Mouse (Mus musculus) ES-Bruce4 (cell line): ENCODE data around the gene Setd6. TPM values are rescaled to one million over a fixed set of nuclear protein-coding genes. Genes with fewer than 3 reads are reported as not detected.
A peak's percentile ranks its signal among the peaks of the same experiment; 100 is the strongest.

ENCODE experiments used
- H3K27ac ChIP-seq: 2 replicates; pipeline ENCODE4 v1.5.1; 2012; ENCODE audit warnings: low read length, inconsistent platforms; ENCODE audit not compliant: insufficient read depth
- H3K27me3 ChIP-seq: 2 replicates; pipeline ENCODE4 v1.6.1; 2012; ENCODE audit warnings: mild to moderate bottlenecking, low read length, inconsistent platforms; ENCODE audit not compliant: control insufficient read depth, poor library complexity, insufficient read depth, severe bottlenecking
- H3K36me3 ChIP-seq: 2 replicates; pipeline ENCODE4 v1.6.1; 2012; ENCODE audit warnings: inconsistent platforms, mild to moderate bottlenecking, low read length, moderate library complexity; ENCODE audit not compliant: control insufficient read depth, poor library complexity, insufficient read depth, severe bottlenecking
- H3K4me1 ChIP-seq: one replicate; pipeline ENCODE4 v1.8.1; 2011; ENCODE audit warnings: low read length; ENCODE audit not compliant: control insufficient read depth, insufficient read depth
- H3K4me3 ChIP-seq: 2 replicates; pipeline ENCODE4 v1.5.1; 2011; ENCODE audit warnings: low read depth, mild to moderate bottlenecking, low read length
- H3K9ac ChIP-seq: 2 replicates; pipeline ENCODE4 v1.6.1; 2012; ENCODE audit warnings: low read depth, mild to moderate bottlenecking, inconsistent platforms; ENCODE audit not compliant: poor library complexity, severe bottlenecking
- H3K9me3 ChIP-seq: replicated peaks from 2 replicates; pipeline ENCODE4 v1.6.1; 2012; ENCODE audit warnings: mild to moderate bottlenecking, low read length, inconsistent platforms; ENCODE audit not compliant: control insufficient read depth, poor library complexity, insufficient read depth, severe bottlenecking
- CTCF ChIP-seq: IDR thresholded peaks from one replicate; pipeline ENCODE4 v1.8.1; 2011; ENCODE audit warnings: low read depth, low read length
- EP300 ChIP-seq: IDR thresholded peaks from 2 replicates; pipeline ENCODE4 v1.6.1; 2011; ENCODE audit warnings: low read depth, low read length; ENCODE audit not compliant: insufficient read depth
- POLR2A ChIP-seq: IDR thresholded peaks from one replicate; pipeline ENCODE4 v1.8.1; 2011; ENCODE audit warnings: low read length; ENCODE audit not compliant: insufficient read depth
- polyA plus RNA-seq: library from polyadenylated mRNA; stranded (reverse); fragments of >200 nt; gene quantifications from 2 replicates; pipeline ENCODE4 v1.2.4, GENCODE M21; 2011; ENCODE audit warnings: low read depth; ENCODE audit not compliant: missing spikeins, insufficient read depth, insufficient read length

Setd6 gene
- polyA plus RNA-seq: 68.0 and 70.4 TPM in 2 replicates

- H3K4me3 ChIP-seq: peak within 1 kb of the TSS; percentile 94
Observed at GRCm38 (mm10) chr8:95715676-95716531, at the start of gene Setd6. Gene Setd6 (plus strand): TSS chr8:95715881.

GRCm38 (mm10) chr8:95668163-95668958, 47.3 kb upstream of the Setd6 start:
- H3K4me1 ChIP-seq: no peaks in the 10 kb centered on the region
- no peaks in the 10 kb centered on the region for H3K36me3 ChIP-seq
- no peak overlapping the region for H3K27ac ChIP-seq
- H3K4me3 ChIP-seq: no peak overlapping the region
- TF ChIP-seq CTCF (no peak), EP300 (no peak), POLR2A (no peak)
- no peaks in the 10 kb centered on the region for H3K27me3 ChIP-seq
- H3K9ac ChIP-seq: no peak overlapping the region
- H3K9me3 ChIP-seq: no peaks in the 10 kb centered on the region

More at GRCm38 (mm10) chr8:95715676-95716531, at the start of gene Setd6:
- peaks cover 3% of the 10 kb centered on the region for H3K4me1 ChIP-seq
- peak within 1 kb of the TSS; percentile 95 for H3K9ac ChIP-seq
- no peaks in the 10 kb centered on the region for H3K9me3 ChIP-seq
- TF ChIP-seq POLR2A (peak; percentile 89), EP300 (peak; percentile 50; the same call in 1 of the 2 replicates), CTCF (no peak)
- peaks cover 38% of the 10 kb centered on the region for H3K36me3 ChIP-seq
- H3K27me3 ChIP-seq: no peaks in the 10 kb centered on the region
- peak within 1 kb of the TSS; percentile 77 for H3K27ac ChIP-seq

GRCm38 (mm10) chr8:95669967-95670366, 45.7 kb upstream of the Setd6 start:
- TF ChIP-seq POLR2A: no peak
- TF ChIP-seq CTCF: no peak
- TF ChIP-seq EP300: no peak
- H3K27ac ChIP-seq: no peak overlapping the region
- H3K9ac ChIP-seq: no peak overlapping the region
- no peaks in the 10 kb centered on the region for H3K36me3 ChIP-seq
- no peaks in the 10 kb centered on the region for H3K4me1 ChIP-seq
- no peaks in the 10 kb centered on the region for H3K27me3 ChIP-seq
- H3K4me3 ChIP-seq: no peak overlapping the region
- no peaks in the 10 kb centered on the region for H3K9me3 ChIP-seq

DNA sequence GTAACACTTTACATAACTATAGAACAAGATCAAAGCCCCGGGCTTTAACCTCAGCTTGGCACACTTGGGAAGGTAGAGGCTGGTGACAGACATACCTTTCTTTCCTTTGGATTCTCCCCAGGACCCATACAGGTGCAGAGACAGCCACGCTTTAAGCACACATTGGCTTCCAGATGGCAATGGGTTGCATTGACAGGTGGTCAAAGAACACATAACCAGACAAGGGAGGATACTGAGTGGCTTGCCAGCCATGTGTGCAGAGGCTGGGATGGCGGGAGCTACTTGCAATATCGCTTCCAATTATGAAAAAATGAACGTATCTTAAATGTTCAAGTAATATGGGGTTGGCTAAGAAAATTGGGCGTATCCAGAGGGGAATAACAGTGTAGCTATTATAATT, 43.8 kb upstream of the Setd6 start:
- H3K4me3 ChIP-seq: no peak overlapping the region
- no peaks in the 10 kb centered on the region for H3K4me1 ChIP-seq
- H3K9ac ChIP-seq: no peak overlapping the region
- no peaks in the 10 kb centered on the region for H3K36me3 ChIP-seq
- no peak for TF ChIP-seq POLR2A
- TF ChIP-seq CTCF: no peak
- no peak for TF ChIP-seq EP300
- no peaks in the 10 kb centered on the region for H3K9me3 ChIP-seq
- H3K27ac ChIP-seq: no peak overlapping the region
- no peaks in the 10 kb centered on the region for H3K27me3 ChIP-seq

DNA sequence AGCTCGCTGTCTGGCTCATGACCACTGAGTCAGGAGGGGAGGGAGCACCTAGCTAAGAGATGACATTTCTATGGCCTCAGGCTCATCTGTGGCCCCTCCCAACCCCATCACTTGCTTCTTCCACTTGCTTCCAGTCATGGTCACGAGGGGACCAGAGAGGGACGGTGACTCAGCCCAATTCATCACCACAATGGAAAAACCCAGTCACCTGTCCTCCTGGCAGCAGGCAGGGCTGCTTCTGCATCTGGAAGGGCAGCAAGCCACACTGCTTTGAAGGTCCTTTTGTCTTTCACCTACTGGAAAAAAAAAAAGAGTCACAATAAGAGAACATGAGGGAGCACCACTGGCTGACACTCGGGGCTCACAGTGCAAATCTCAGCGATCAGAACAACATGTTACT, 42.9 kb upstream of the Setd6 start:
- Histone ChIP-seq H3K4me1 (no peaks in the 10 kb centered on the region), H3K9me3 (no peaks in the 10 kb centered on the region), H3K27ac (no peak overlapping the region), H3K27me3 (peaks cover 5% of the 10 kb centered on the region), H3K36me3 (no peaks in the 10 kb centered on the region), H3K9ac (no peak overlapping the region), H3K4me3 (no peak overlapping the region)
- TF ChIP-seq POLR2A: no peak
